Mouse (Mus musculus): Measurements from ENCODE around the gene Trcg1.

The Trcg1 gene

DNA sequence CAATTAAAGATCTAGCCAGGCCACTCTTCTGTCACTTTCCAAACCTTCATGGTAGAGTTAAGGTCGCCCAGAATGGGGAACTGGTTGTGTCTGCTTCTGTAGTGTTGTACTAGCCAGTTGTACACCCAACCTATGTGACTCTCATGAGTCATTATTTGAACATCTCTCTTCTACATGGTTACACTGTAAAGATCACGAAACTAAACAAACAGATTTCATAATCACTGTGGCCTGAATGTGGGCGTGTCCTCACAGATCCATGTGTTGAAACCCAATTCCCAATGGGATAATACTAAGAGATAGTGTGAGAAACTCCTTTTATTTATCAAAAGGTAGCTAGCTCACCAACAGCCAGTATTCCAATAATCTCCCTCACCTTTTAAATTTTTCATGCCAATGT lies 59.3 kb downstream of the Trcg1 start:
- in situ Hi-C loops (cut with MboI, MseI) = no loop called here

DNA sequence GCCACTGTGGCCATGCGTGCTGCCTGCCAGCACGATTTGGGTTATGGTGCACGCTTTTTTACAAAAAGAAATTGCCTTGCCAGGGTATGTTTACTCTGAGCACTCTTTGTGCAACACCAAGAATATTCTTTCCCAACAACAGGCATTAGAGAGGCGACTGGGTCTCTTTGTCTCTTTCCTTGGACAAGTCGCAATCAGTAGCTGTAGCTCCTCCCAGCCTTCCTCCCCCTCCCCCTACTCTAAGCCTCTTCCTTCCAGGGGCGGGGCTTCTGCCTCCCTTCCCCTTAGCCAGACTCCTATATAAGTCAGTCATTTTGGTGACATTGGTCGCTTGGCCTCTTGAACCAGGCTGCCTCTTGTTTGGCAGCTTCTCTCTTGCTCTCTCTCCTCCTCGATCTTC lies 59.9 kb downstream of the Trcg1 start:
- in situ Hi-C loops (cut with MboI, MseI) = no loop called here

DNA sequence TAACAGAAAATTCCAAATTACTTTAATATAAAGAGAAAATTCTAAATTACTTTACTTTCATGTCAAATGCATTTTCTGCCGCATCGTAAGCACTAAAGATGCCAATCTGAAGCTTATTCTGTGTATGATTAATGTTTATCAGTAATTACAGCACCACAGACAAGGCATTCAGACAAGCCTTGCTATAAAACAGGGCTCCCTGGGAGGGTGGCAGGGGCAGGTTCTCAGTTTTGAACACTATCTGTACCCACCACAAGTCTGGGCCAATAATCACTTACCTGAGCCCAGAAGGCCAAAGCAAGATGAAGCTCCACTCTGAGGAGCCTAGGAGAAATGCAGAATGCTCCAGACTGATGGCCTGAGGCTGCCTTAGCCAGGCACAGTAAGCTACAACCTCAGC lies 61.6 kb downstream of the Trcg1 start:
- in situ Hi-C loops (cut with MboI, MseI) = no loop called here
